Mouse (Mus musculus): Measurements from ENCODE around the gene Inip. TPM values are rescaled to one million over a fixed set of nuclear protein-coding genes. Genes with fewer than 3 reads are reported as not detected.

The Inip gene
- polyA plus RNA-seq, 1 experiment from 2014 or later, result 16.7 TPM

DNA sequence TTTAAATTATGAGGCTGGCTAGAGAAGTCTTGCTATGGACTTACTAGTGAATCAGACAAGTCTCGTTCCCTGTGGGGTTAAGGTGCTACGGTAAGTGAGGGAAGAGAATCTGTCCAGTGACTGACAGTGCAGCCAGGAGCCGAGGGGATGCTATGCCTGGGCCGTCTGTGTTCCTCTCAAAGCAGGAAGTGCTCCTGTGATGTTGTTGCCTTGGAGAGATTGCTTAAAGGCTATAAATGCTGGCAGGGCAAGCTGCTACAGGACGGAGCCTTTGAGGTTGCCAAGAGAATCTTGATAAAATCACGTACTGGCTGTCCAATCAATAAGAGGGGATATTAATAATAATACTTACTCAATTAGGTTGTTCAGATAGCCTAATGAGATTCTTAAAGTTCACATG is 31.4 kb upstream of the Inip start:
- TF ChIP-seq CTCF (IDR thresholded peaks at IDR 0.05; ENCODE audit: low read depth), result no peak
- H3K4me1 ChIP-seq (replicated peaks; ENCODE audit: control insufficient read depth, insufficient read depth, low read length), result no peaks in the 10 kb centered on the region
- no peaks in the 10 kb centered on the region for H3K9me3 ChIP-seq (ENCODE audit: control insufficient read depth)
- H3K4me2 ChIP-seq (replicated peaks; ENCODE audit: low read depth), result no peak overlapping the region
- no peak overlapping the region for H3K9ac ChIP-seq (ENCODE audit: low read depth, low read length)
- H3K27ac ChIP-seq (ENCODE audit: low read depth, low read length), result no peak overlapping the region
- WGBS, result 47% methylated on average over 6 of the region's 6 CpGs
- no peak overlapping the region for H3K4me3 ChIP-seq (ENCODE audit: low read depth, low read length)
- H3K36me3 ChIP-seq (ENCODE audit: control insufficient read depth, insufficient read depth), result peaks cover 5% of the 10 kb centered on the region; the same call in 1 of the 2 replicates
- ATAC-seq, result no peak
- H3K27me3 ChIP-seq (replicated peaks; ENCODE audit: control insufficient read depth, insufficient read depth, low read length), result no peaks in the 10 kb centered on the region

DNA sequence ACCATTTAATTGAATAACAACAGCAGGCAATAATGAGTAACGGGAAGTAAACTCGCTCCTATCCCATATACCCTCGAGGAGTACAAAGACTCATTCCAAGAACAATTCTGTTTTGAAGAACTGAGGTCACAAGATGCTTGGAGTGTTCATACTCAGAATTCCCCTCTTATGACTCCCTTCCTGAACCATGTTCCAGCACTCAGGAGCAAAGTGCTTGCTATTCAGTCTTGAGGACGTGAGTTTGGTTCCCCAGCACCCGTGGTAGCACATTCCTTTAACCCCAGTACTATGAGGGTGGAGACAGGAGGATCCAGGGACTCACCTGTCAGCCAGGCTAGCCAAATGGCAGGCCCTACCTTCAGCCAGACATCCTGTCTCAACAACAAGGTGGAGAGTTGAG is 29.6 kb upstream of the Inip start:
- Histone ChIP-seq H3K9me3 (ENCODE audit: control insufficient read depth) (no peaks in the 10 kb centered on the region), H3K36me3 (ENCODE audit: control insufficient read depth, insufficient read depth) (peaks cover 9% of the 10 kb centered on the region; the same call in 1 of the 2 replicates), H3K9ac (ENCODE audit: low read depth, low read length) (no peak overlapping the region), H3K4me1 (replicated peaks; ENCODE audit: control insufficient read depth, insufficient read depth, low read length) (no peaks in the 10 kb centered on the region), H3K27ac (ENCODE audit: low read depth, low read length) (no peak overlapping the region), H3K4me2 (replicated peaks; ENCODE audit: low read depth) (no peak overlapping the region), H3K27me3 (replicated peaks; ENCODE audit: control insufficient read depth, insufficient read depth, low read length) (no peaks in the 10 kb centered on the region), H3K4me3 (ENCODE audit: low read depth, low read length) (no peak overlapping the region)
- 66% methylated on average over 5 of the region's 5 CpGs for WGBS
- TF ChIP-seq CTCF (IDR thresholded peaks at IDR 0.05; ENCODE audit: low read depth), result no peak
- ATAC-seq, result no peak

- no peak for TF ChIP-seq CTCF (IDR thresholded peaks at IDR 0.05; ENCODE audit: low read depth)
- Histone ChIP-seq H3K27ac (ENCODE audit: low read depth, low read length) (no peak overlapping the region), H3K4me1 (replicated peaks; ENCODE audit: control insufficient read depth, insufficient read depth, low read length) (no peaks in the 10 kb centered on the region), H3K4me2 (replicated peaks; ENCODE audit: low read depth) (no peak overlapping the region), H3K27me3 (replicated peaks; ENCODE audit: control insufficient read depth, insufficient read depth, low read length) (no peaks in the 10 kb centered on the region), H3K9me3 (ENCODE audit: control insufficient read depth) (no peaks in the 10 kb centered on the region), H3K4me3 (ENCODE audit: low read depth, low read length) (no peak overlapping the region), H3K36me3 (ENCODE audit: control insufficient read depth, insufficient read depth) (0 out of 2 replicates have a peak, but pooled peaks cover 4% of the 10 kb centered on the region), H3K9ac (ENCODE audit: low read depth, low read length) (no peak overlapping the region)
- no peak for ATAC-seq
- 76% methylated on average over 4 of the region's 4 CpGs for WGBS
Observed at GRCm38 (mm10) chr4:59829072-59829471, 27.7 kb upstream of the Inip start.

DNA sequence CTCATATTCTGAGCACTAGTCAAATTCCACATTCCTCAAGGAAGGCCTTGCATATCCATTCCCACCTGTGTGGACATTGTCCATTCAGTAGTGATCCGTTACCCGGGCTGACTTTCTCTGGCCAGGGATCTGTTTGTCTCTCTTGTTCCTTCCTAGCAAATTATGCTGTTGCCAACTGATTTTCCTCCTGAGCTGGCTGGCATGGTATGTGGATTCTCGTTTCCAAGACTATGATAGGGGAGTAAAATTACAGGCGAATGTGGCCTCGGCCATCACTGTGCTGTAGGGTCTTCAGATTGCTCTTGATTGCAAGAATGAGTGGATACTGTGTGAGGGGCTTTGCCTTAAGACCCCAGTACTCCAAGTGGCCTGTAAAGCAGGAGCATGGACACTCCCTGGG is 25.0 kb upstream of the Inip start:
- Histone ChIP-seq H3K4me2 (replicated peaks; ENCODE audit: low read depth) (no peak overlapping the region), H3K9ac (ENCODE audit: low read depth, low read length) (no peak overlapping the region), H3K4me3 (ENCODE audit: low read depth, low read length) (no peak overlapping the region), H3K36me3 (ENCODE audit: control insufficient read depth, insufficient read depth) (0 out of 2 replicates have a peak, but pooled peaks cover 4% of the 10 kb centered on the region), H3K4me1 (replicated peaks; ENCODE audit: control insufficient read depth, insufficient read depth, low read length) (no peaks in the 10 kb centered on the region), H3K27me3 (replicated peaks; ENCODE audit: control insufficient read depth, insufficient read depth, low read length) (no peaks in the 10 kb centered on the region), H3K9me3 (ENCODE audit: control insufficient read depth) (no peaks in the 10 kb centered on the region), H3K27ac (ENCODE audit: low read depth, low read length) (no peak overlapping the region)
- no peak for ATAC-seq
- WGBS, result 95% methylated on average over 5 of the region's 5 CpGs
- no peak for TF ChIP-seq CTCF (IDR thresholded peaks at IDR 0.05; ENCODE audit: low read depth)

DNA sequence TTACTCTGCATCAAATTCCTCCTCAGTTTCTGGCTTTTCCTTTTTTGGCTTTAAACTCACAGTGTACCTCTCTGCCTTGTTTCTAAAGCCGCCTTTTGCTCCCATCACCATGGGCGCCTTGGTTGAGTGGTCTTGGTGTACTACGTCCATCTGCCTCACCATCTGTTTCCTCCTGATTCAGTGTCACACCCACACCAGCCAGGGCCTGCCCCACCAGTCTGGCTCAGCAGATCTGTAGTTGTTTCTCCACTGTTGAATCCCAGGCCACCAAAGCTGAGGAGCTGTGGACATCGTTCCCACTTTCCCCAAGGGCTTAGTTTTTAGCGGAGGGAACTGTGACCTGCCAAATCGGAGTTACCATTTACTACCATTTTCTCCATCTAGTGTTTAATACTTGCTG is 24.2 kb upstream of the Inip start:
- H3K27ac ChIP-seq (ENCODE audit: low read depth, low read length), result no peak overlapping the region
- H3K4me3 ChIP-seq (ENCODE audit: low read depth, low read length), result no peak overlapping the region
- no peaks in the 10 kb centered on the region for H3K9me3 ChIP-seq (ENCODE audit: control insufficient read depth)
- no peak for TF ChIP-seq CTCF (IDR thresholded peaks at IDR 0.05; ENCODE audit: low read depth)
- no peaks in the 10 kb centered on the region for H3K27me3 ChIP-seq (replicated peaks; ENCODE audit: control insufficient read depth, insufficient read depth, low read length)
- H3K36me3 ChIP-seq (ENCODE audit: control insufficient read depth, insufficient read depth), result 0 out of 2 replicates have a peak, but pooled peaks cover 4% of the 10 kb centered on the region
- H3K4me1 ChIP-seq (replicated peaks; ENCODE audit: control insufficient read depth, insufficient read depth, low read length), result no peaks in the 10 kb centered on the region
- 88% methylated on average over 6 of the region's 6 CpGs for WGBS
- ATAC-seq, result no peak
- H3K9ac ChIP-seq (ENCODE audit: low read depth, low read length), result no peak overlapping the region
- H3K4me2 ChIP-seq (replicated peaks; ENCODE audit: low read depth), result no peak overlapping the region

DNA sequence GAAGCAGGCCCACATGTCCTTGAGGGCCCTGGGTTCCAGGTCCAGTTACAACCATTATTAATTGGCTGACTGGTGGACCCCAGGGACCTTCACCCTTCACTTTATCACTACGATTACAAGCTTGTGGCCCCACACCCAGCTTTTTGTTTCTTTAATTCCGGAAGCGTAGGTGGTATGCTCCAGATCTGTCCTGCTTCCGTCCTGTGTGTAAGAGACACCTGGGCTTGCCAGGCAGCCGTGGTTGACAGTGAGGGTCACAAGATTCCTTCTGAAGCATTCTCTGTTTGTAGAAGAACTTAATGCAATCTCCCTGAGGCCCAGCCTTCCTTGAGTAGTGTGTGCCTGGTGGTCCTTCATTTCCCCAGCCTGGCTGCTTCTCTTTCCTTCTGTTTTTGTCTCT is 23.5 kb upstream of the Inip start:
- Histone ChIP-seq H3K4me2 (replicated peaks; ENCODE audit: low read depth) (no peak overlapping the region), H3K27ac (ENCODE audit: low read depth, low read length) (no peak overlapping the region), H3K27me3 (replicated peaks; ENCODE audit: control insufficient read depth, insufficient read depth, low read length) (no peaks in the 10 kb centered on the region), H3K9me3 (ENCODE audit: control insufficient read depth) (no peaks in the 10 kb centered on the region), H3K36me3 (ENCODE audit: control insufficient read depth, insufficient read depth) (0 out of 2 replicates have a peak, but pooled peaks cover 4% of the 10 kb centered on the region), H3K4me1 (replicated peaks; ENCODE audit: control insufficient read depth, insufficient read depth, low read length) (no peaks in the 10 kb centered on the region), H3K9ac (ENCODE audit: low read depth, low read length) (no peak overlapping the region), H3K4me3 (ENCODE audit: low read depth, low read length) (no peak overlapping the region)
- no peak for TF ChIP-seq CTCF (IDR thresholded peaks at IDR 0.05; ENCODE audit: low read depth)
- WGBS, result 86% methylated on average over 5 of the region's 5 CpGs
- no peak for ATAC-seq

GRCm38 (mm10) chr4:59823470-59823869 is 22.1 kb upstream of the Inip start:
- H3K27ac ChIP-seq (ENCODE audit: low read depth, low read length), result no peak overlapping the region
- no peaks in the 10 kb centered on the region for H3K4me1 ChIP-seq (replicated peaks; ENCODE audit: control insufficient read depth, insufficient read depth, low read length)
- TF ChIP-seq CTCF (IDR thresholded peaks at IDR 0.05; ENCODE audit: low read depth), result no peak
- no peak overlapping the region for H3K4me3 ChIP-seq (ENCODE audit: low read depth, low read length)
- 0 out of 2 replicates have a peak, but pooled peaks cover 4% of the 10 kb centered on the region for H3K36me3 ChIP-seq (ENCODE audit: control insufficient read depth, insufficient read depth)
- no peak overlapping the region for H3K9ac ChIP-seq (ENCODE audit: low read depth, low read length)
- H3K4me2 ChIP-seq (replicated peaks; ENCODE audit: low read depth), result no peak overlapping the region
- no peaks in the 10 kb centered on the region for H3K9me3 ChIP-seq (ENCODE audit: control insufficient read depth)
- H3K27me3 ChIP-seq (replicated peaks; ENCODE audit: control insufficient read depth, insufficient read depth, low read length), result no peaks in the 10 kb centered on the region
- ATAC-seq, result no peak
- WGBS, result 54% methylated on average over 7 of the region's 7 CpGs
